Mouse (Mus musculus): ENCODE measurements around the gene Egflam. TPM values are rescaled to one million over a fixed set of nuclear protein-coding genes. Genes with fewer than 3 reads are reported as not detected.

Gene Egflam
- polyA plus RNA-seq, 1 experiment = 10.4 TPM

DNA sequence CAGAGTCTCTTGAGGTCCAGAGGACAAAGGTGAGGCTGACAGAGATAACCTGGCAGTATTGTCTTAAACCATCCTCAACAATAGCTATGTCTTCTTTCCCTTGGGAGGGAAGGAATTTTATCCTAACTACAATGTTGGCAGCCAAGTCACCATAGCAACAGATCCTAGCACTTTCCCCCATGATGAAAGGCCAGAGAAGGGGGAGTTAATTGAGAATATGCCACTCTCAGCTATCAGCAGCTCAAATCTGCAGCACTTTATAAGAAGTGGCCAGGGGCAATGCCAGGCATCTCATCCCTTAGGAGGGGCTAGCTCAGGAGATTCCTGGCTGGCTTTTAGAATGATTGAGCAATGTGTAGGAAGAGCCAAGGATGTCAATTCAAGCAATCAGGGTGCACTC lies 105.3 kb downstream of the Egflam start:
- DNase-seq (ENCODE audit: low spot score) = no peak

GRCm38 (mm10) chr15:7290003-7290402 lies 108.2 kb downstream of the Egflam start:
- no peak for DNase-seq (ENCODE audit: low spot score)

GRCm38 (mm10) chr15:7289516-7289915 lies 108.7 kb downstream of the Egflam start:
- DNase-seq (ENCODE audit: low spot score) = no peak

- no peak for DNase-seq (ENCODE audit: low spot score)
Measured at GRCm38 (mm10) chr15:7288841-7289424, 109.3 kb downstream of the Egflam start.

- no peak for DNase-seq (ENCODE audit: low spot score)
Measured at GRCm38 (mm10) chr15:7287911-7288310, 110.3 kb downstream of the Egflam start.

GRCm38 (mm10) chr15:7281579-7281978 lies 116.6 kb downstream of the Egflam start:
- DNase-seq (ENCODE audit: low spot score) = no peak

DNA sequence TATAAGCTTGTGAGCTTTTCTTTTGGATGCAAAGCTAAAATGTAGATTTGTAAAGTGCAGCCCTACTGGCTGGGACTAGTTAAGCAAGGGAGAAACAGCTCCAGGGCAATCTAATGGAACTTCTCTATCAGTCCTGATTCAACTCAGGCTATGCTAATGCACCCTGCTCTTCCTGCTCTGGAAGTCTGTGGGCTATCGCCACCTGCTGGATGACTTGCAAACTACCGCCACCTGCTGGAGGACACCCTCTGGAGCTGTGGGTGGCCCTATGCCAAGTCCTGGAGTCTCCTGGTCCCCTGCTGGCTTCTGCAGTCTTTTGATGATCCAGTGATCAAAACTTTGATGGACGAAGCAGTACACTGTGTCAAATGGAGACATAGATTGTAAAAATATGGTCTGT lies 134.4 kb downstream of the Egflam start:
- peak; percentile 40 for DNase-seq (ENCODE audit: low spot score)

GRCm38 (mm10) chr15:7263339-7263738 lies 134.9 kb downstream of the Egflam start:
- DNase-seq (ENCODE audit: low spot score) = no peak

- DNase-seq (ENCODE audit: low spot score) = no peak
Measured at GRCm38 (mm10) chr15:7261371-7261770, 136.8 kb downstream of the Egflam start.

DNA sequence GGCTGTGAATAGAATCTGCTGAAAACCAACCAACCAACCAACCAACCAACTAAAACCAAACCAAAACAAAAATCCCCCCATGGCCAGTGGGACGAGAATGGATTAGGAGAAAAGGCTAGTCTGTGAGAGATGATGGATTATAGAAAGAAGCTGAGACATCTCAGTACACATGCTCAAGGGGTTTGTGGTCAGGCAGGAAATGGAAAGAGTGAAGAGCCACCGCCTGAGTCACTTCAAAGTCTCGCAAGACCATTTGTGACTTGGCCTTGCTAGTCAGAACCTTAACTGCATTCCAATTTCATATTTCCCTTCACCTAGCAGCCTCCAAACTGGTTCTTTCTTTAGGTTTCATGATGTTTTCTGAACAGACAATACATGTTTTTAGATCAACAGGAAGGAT lies 141.6 kb downstream of the Egflam start:
- DNase-seq (ENCODE audit: low spot score) = no peak

DNA sequence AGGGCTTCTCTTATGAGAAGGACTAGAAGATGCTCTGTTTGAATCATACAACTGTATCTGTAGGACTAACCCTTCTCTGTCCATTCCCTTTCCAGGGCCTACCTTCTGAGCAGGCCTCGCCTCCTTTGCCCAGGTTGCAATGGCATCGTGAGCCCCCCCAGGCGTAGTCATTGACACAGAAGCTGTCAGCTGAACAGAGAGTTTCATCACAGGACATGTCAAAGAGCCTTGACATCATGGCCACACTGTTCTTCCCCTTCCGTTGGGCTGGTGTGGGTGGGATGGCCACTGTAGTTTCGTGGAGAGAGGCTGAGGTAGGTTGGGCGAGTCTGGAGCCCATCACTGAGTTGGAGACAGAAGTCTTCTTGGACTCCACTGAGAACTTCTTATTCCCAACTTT lies 144.9 kb downstream of the Egflam start:
- no peak for DNase-seq (ENCODE audit: low spot score)

DNA sequence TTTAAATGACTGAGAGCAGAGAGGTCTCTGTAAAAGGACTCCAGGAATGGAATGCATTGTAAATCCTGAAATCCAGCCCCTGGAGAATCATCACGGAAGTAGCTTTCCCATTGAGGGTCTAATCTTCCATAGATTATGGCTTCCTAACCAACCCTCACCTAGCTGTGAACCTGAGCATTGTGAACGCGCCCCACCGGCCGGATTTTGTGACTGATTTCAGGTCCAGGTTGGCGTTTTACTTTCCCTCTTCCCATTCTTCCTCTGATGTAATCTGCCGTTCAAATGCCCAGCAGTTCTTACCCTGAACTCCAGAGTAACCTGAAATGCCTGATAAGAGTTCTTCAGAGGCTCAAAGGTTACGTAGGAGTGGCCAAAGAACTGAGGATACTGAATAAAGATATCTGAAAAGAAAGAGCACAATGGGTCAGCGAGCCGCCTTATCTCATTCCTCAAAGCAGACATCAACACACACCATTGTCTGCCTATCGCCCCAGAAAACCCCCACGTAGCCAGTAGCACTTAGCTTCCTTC lies 146.0 kb downstream of the Egflam start:
- DNase-seq (ENCODE audit: low spot score) = no peak

- no peak for DNase-seq (ENCODE audit: low spot score)
Measured at GRCm38 (mm10) chr15:7251042-7251441, 147.2 kb downstream of the Egflam start.

- no peak for DNase-seq (ENCODE audit: low spot score)
Measured at GRCm38 (mm10) chr15:7249216-7249615, 149.0 kb downstream of the Egflam start.

DNA sequence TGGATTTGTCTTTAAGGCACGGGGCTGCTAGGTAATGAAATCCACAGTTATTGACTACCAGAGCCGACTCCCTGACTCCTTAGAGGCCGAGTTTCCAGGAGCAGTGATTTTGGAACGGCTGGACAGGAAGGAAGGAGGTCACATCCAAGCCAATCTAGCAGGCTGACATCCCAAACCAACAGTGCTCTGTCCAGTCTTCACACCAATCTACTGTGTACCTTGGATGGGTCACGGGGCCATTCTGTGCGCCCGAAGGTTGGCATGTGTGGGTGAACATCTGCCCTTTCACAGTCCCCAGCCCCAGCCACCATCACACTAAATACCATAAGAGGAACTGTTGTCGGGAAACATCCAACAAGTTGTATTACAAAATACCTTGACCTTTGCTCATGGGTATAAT lies 150.9 kb downstream of the Egflam start:
- no peak for DNase-seq (ENCODE audit: low spot score)

DNA sequence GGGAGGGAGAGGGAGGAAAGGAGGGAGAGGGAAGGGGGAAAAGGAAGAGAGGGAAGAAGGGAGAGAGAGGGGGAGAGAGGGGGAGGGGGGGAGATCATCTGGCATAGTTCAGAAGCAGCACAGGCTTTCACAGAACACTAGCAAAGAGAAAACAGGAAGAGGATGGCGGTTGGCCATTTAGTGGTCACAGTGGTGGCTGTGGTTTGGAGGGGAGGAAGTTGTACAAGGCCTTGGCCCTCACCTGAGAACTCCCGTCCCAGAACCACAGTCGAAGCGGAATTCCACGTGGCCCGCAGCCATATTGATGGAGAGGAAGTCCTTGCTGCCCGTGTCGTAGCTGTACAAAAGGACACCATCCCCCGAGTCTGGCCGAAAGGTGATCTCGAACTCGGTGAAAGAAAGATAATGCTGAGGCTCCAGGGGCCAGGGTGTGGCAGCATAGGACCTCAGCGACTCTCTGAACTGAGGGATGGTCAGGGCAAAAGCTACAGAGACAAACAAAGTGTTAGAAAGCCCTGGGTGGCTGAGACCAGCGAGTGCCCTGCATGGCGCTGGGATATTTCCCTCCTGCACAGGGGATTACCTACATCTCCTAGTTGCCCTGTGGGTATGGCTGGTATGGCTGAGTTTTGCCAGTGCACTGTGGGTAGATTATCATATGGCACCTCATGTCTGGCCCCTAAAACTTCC lies 155.9 kb downstream of the Egflam start:
- DNase-seq (ENCODE audit: low spot score) = no peak

DNA sequence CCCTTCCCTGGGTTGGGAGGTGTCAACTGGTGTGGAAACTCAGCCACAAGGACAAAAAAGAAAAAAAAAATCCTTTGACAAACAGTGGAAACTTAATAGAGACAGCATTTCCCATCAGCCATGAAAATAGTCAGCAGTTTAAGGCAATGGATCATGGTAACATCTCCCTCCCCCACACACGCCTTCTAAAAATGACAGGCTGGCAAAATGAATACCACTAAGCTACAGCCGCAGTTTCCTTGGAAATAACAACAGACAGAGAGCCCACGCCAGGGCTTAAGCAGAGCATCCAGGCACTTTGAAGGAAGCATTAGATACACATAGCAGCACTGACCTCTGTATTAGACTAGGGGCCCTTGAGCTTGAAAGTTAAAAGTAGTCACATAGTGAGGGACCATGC lies 157.2 kb downstream of the Egflam start:
- DNase-seq (ENCODE audit: low spot score) = no peak

- no peak for DNase-seq (ENCODE audit: low spot score)
Measured at GRCm38 (mm10) chr15:7239904-7240303, 158.3 kb downstream of the Egflam start.

DNA sequence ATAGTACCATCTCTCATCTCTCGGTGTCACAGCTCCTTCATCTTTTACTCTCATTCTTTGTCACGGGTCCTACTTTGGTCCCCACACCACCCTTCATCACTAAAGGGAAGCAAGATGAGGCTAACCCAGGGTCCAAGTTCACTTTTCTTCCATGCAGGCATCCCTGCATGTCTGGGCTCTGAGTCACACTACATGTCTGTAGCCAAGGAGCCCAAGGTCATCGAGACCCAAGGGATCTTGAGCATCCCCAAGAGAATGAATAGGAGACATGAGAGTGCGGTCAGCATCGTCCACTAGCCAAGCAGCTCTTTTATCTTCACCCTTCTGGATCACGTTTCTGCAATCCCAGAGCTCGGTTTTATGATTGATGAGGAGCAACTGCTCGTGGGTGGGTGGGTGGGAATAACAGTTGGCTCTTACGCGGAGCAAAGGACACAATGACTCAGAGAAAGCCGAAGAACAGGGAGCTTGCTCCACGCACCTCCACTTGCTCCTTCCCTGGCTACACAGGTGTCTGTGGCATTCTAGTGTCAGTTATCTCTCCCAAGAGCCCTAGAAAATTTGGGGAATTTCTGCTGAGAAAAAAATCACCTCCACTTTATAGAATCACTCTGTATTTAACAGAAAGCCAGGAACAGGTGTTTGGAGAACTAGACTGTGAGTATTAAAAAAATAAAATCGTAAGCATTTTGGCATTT lies 164.7 kb downstream of the Egflam start:
- DNase-seq (ENCODE audit: low spot score) = no peak

DNA sequence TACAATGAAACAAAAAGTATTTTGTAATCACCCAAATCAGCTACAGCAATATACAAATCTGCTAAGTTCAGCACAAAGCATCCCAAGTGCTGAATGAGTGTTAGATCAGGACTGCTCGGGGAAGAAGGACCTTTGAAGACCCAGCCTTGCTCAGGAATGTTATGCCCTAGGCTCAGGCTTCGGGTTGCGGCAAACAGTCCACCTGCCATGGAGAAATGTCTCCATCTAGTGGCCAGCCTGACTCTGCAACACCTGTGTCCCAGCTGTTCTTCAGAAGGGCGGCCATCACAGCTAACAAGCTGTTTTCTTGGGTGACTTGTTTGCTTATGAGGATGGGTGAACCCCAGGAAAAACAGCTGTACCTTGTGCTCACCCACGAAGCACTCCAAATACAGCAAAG lies 172.0 kb downstream of the Egflam start:
- DNase-seq (ENCODE audit: low spot score) = peak; percentile 41

DNA sequence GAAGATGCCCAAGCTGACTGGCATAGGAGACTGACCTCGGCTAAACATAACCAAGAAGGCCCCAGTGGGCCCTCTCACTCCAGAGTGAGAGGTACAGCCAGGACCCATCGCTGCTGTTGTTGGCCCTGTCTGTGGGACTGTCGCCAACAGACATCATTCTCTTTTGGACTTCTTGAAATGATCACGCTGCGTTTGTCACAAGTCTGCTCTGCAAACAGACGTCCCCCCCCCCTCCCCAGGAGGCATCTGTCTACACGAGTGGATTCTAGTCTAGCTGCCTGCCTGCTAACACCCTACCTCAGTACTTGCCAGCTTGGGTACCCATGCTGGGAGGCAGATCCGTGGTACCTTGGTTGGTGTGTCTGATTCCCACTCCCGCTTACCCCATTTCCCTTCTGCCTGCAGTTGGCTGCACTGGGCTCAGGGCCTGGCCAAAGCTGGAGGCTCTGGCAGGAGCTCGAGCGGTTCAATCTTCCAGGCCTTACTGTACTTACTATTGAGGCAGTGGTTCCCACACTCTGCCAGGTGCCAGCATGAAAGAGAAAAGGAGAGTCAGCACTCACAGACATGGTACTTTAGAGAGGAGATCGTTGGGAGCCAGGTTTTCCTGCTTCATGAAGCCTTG lies 173.9 kb downstream of the Egflam start:
- DNase-seq (ENCODE audit: low spot score) = no peak

- DNase-seq (ENCODE audit: low spot score) = no peak
Measured at GRCm38 (mm10) chr15:7222809-7223208, 175.4 kb downstream of the Egflam start.

DNA sequence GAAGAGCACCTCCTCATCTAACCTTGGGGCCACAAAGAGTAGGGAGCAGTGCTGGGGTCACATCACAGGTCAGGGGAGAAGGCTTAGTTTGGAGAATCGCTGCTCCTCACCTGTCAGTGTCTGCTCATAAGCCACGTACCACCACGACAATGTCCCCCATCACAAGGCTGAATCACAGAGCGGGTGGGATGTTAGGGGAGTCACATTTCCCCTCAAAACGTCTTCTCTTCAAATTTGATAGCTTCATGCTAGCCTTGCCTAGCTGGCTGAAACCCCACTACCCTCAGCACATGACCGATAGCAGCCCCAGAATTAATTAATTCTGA lies 181.0 kb downstream of the Egflam start:
- DNase-seq (ENCODE audit: low spot score) = no peak
